Mouse (Mus musculus): Measurements from ENCODE around the gene Olfr598.
"Not testable (repeated sequence)": the region's sequence is repeated elsewhere in the genome, so short reads cannot be mapped to it uniquely, and the experiment has no call there.

The Olfr598 gene

GRCm38 (mm10) chr7:103323268-103323667, at the start of gene Olfr598:
Gene Olfr598, plus strand, starts transcription at chr7:103323568.
- no peak for DNase-seq

- DNase-seq, result not testable (repeated sequence)
Measured at GRCm38 (mm10) chr7:103305348-103305747, 18.0 kb upstream of the Olfr598 start, which contains the start of gene Olfr596. Gene Olfr596, plus strand, starts transcription at chr7:103305648.

- not testable (repeated sequence) for DNase-seq
Measured at GRCm38 (mm10) chr7:103316015-103316414, 7.4 kb upstream of the Olfr598 start, which contains the start of gene Olfr597. Gene Olfr597, plus strand, starts transcription at chr7:103316315.

GRCm38 (mm10) chr7:103335617-103336016, 12.2 kb downstream of the Olfr598 start, which contains the start of gene Olfr599:
Gene Olfr599, plus strand, starts transcription at chr7:103335917.
- no peak for DNase-seq

- DNase-seq, result no peak
Measured at GRCm38 (mm10) chr7:103349569-103349968, 26.2 kb downstream of the Olfr598 start, which contains the start of gene Olfr600. Gene Olfr600, minus strand, starts transcription at chr7:103349669.

- no peak for DNase-seq
Measured at GRCm38 (mm10) chr7:103362555-103362954, 39.2 kb downstream of the Olfr598 start, which contains the start of gene Olfr601. Gene Olfr601, minus strand, starts transcription at chr7:103362655.
